Mouse (Mus musculus): Measurements from ENCODE around the gene Kcnh2.

Kcnh2 gene

DNA sequence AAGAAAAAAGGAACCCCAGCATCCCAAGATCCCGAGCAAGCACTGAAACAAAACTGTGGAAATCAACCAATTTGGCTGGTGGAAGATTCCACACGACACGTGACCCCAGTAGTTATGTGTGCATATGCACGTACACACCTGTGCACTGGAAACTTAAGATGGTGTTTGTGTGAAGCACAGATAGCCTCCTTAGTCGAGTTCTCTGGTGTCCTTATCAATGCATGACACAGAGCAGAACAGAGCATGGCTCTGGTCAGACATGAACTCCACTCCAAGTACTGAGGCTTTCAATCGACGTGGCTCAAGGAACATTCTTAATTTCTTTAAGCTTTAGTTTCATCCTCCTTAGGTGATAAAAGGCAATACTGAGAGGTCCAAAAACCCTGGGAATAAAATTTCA is 5.1 kb downstream of the Kcnh2 start:
- no peak for DNase-seq (ENCODE audit: low spot score)

DNA sequence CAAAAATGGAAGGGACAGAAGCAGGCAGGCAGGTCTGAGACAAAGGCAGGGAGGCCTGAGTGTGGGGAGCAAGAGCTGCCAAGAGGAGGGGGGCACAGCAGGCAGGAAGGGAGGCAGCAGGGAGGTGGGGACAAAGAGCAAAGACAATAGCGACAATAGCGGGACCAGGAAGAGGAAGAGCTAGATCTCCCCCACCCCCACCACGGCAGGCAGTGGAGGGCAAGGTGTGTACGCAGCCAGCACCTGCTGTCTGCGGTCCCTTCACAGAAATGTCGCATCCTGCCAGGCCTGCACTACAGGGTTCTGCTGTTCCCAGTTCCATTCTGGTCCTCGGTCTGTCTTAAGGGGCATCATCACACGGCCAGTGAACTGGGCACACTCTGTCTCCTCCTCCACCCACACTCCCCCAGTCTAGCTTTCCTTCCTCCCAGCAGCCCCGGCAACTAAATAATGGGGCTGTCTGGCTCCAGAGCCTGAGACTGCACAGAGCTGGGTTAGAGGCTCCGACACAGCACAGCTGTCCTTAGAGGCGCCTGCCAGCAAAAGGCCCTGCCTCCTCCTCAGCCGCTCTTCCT is 6.8 kb downstream of the Kcnh2 start:
- DNase-seq (ENCODE audit: low spot score) = no peak

DNA sequence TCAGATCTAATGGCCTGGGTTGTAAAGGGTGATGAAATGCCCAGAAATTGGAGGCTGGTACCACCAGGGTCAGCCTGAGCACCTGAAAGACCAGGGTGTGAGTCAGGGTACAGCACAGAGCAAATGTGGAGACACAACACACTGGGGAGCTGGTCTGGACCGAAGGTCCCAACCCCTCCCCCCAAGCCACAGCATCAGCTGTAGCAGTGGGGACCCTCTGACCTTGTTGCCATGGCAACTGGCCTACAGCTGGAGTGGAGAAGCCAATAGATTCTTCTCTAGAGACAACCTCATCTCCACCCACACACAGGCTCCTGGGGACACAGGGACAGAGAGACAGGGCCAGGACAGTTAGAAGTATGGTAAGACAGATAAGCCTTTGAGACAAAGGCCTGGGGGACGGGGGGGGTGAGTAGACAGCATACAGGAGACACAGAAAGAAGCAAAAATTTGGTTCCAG is 7.4 kb downstream of the Kcnh2 start:
- peak; percentile 68 for DNase-seq (ENCODE audit: low spot score)

DNA sequence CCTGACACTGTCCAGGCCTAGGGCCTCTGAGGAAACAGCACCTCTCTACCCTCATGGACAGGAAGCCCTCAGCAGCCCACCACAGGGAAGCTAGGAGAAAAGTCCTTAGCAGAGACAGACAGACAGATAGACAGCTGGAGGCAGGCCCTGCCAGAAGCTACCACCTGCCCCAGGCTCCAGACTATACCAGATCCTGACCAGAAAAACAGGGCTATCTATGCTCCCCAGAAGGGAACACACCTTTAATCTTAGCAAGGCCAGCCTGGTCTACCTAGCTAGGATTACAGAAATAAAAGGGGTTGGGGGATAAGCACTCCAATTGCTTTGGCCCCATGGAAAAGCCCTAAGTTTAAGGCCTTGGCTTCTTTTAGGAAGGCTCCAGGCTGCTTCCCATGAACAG is 8.0 kb downstream of the Kcnh2 start:
- DNase-seq (ENCODE audit: low spot score) = no peak

DNA sequence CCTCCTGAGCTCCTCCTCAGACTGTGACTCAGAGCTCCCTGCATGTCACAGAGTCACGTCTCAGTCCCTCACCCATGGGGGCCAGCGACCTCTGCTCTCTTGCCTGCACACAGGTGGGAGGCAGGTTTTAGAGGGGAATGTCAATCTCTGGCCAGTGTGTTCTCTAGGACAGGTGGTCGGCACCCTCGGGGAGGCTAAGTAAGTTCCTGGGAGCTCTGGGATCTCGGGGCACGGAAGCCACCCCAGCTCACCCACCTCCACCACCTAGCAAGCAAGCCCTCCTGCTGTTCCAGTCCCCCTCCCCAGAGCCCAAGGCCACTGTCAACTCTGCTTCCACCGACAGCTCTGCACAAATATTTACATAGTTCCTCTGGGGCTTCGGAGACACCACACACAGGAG is 8.4 kb downstream of the Kcnh2 start:
- DNase-seq (ENCODE audit: low spot score) = no peak

DNA sequence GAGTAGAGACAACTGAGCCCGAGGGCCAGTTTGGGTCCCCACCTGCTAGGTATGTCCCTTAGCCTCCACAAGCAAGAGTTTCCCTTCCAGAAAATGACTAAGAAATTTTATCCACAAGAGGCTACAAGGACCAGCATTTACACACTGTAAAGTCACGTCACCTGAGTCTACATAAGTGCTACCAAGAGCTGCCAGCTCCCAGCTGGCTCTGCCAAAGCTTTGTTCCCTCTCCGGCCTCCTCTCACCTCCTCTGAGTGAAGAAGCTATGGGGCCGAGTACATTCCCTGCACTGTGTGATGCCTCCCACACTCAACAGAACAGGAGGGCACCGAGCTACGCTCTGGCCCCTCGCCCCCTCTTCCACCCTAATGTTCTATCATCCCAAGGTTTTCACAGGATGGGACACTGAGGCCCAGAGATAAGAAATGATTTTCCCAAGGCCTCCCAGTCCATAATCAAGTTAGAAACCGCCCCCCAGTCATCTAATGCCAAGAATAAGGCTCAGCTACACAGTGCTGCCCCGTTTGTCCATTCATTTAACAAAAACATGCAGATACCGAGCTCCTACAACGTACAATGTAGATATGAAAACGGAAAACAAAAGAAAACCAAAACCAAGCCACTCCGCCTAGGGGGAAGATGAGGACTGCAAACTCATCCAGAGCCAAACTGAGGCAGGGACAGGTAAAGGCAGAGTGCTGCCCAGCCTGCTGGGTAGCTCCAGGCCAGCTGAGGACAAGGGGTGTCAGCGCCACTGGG is 9.0 kb downstream of the Kcnh2 start:
- peak; percentile 70 for DNase-seq (ENCODE audit: low spot score)

DNA sequence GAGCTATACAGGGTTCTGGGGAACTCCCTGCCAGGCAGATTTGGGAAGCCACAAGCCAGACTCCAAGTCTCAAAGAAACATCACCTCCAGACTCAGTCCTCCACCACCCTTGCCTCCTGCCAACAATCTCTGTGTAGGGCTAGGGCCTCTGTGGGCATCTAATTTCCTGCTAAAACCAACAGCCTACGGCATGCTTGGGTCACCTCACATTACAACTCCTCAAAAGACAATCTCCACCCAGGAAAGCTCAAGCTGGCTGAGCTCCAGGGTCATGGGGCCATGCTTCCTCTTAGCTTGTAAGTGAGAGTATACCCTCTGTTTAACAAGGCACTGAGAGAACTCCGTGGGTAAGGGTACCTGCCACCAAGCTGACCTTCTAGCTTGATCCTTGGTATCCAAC is 13.6 kb downstream of the Kcnh2 start:
- DNase-seq (ENCODE audit: low spot score) = no peak

DNA sequence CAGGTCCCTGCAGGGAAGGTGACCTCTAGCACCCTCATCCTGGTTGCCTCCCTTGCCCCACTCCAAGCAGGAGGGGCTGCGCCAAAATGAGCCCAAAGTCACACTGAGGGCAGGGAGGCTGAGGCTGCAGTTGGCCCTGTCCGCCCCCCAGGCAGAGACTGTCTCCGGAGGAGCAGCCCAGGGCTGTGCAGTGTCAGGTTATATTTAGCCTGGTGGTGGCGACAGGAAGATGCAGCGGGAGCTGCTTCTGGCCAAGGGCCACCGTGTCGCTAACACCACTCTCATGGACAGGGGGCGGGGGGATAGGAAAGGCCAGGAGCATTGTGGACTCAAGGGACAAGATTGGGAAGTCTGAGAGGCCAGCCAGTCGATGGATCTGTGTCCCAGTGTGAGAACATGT is 14.0 kb downstream of the Kcnh2 start:
- no peak for DNase-seq (ENCODE audit: low spot score)

DNA sequence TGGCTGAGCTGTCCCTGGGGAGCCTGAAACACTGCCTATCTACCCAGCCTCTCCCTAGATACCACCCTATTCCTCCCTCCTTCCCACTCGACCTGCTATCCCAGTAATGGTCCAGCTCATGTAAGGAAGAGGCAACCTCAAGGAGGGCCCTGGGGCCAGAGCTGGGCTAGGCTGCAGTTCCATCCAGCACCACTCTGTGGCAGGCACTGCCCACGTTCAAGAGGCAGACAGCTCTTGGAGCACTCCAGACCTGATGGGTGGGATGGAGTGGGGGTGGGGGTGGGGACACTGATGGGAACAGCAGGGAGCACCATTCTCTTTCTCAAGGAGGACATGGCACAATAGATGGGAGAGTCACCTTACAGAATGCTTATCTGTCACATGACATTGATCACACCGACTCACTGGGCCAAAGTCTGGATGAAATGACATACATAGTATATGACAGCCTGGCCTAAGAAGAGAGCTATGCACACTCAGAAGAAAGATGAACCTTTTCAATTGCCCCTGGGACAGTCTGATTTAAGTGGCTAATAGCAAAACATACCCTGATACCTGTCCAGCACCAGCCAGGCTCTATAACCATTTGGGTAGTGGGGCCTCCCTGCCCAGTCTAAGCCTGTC is 15.4 kb downstream of the Kcnh2 start:
- no peak for DNase-seq (ENCODE audit: low spot score)

DNA sequence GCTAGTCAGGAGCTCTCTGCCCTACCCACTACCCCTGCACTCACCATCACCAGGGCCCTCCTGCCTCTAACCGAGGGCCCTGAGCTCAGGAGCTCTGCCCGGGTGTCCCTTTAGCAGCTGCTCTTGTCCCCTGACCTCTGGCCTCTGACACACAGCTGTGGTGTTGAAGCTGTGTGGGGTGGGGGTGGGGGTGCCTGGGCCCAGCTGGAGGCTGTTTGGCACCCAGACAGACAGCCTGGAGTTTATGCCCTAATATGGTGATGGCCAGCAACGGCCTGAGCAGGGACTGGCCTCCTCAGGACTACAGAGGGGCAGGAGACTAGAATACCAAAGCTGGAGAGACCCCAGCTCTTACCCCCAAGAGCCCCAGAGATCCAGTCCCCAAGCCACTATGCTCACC is 16.7 kb downstream of the Kcnh2 start:
- no peak for DNase-seq (ENCODE audit: low spot score)

DNA sequence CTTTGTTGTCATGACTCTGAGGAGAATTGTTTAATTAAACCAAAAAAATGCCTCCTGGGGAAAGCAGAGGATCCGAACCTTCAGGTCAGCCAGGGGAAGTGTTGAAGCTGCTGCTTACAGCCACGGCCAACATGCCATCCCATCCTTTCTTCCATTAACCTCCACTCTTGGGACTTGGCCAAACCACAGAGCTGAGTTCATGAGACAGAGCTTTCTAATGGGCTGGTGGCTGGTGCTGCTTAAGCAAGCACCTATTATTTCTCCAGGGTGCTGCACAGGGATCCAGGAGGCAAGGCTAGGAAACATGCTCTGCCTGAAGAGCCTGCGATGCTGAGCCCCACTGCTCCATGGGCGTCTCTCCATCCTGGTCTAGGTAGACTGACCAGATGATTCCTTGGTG is 19.0 kb downstream of the Kcnh2 start:
- no peak for DNase-seq (ENCODE audit: low spot score)

DNA sequence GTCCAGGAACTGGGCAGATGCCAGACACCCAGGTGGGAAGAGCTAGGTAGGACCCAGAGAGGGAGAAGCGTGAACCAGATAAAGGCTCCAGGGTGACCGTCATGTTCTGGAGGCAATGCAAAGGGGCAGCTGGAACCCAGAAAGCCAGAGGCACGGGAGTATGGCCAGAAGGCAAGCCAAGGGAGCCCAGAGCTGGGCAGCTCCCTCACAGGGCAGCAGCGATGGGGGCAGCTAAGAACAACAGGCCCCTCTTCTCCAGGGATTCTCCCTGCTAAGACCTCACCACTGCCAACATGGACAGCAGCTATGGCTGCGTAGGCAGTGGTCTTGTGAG is 21.5 kb downstream of the Kcnh2 start:
- DNase-seq (ENCODE audit: low spot score) = no peak

DNA sequence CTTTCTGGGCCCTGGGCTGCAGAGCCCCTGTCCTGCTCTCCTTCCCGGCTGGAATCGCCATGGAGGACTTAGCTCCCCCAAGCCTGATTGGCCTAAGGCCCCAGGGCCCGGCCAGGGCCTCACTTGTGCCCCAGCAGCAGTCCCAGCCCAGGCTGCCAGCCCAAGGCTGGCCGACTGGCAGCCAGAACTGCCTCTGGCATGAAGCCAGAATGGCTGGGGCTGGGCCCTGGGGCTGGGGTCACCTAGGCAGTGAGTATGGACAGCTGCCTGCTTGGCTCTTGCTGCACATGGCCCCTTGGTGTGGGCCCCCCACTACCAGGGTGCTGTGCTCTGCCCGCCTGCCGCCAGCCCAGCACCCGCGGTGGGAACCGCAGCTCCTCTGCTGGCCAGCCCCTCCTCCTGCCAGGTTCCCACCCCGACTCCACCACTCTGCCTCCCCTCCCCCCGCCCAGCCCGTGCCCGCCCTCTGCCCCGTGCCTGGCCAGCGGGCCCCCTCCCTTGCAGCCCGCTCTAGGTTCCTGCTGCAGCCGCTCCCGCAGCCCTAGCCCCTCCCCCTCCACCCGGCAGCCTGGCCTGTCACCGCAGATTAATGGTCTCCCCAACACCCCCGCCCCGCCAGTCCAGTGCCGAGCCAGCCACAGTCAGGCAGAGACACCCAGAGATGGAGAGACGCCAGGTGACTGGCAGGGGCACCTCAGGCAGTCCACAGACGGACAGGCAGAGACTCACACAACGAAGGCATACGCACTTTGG is 22.0 kb downstream of the Kcnh2 start:
- DNase-seq (ENCODE audit: low spot score) = peak; percentile 63

DNA sequence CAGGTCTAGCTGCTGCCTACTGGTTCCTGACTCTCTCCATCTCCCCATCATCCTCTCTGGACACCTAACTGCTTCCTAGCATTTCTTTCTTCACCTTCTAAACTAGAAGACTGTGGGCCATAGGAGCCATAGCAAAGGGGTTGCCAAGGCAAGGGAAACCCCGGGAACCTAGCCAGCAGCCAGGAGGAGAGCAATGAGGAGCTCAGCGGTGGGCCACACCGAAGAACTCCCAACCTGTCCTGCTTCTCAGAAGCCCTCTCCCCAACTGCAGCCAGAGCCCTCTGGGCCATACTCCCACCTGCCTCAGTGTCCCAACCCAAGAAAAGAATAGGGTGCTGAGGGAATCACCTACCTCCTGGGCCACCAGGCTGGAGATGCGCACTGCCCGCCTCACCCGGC is 22.6 kb downstream of the Kcnh2 start:
- DNase-seq (ENCODE audit: low spot score) = no peak

DNA sequence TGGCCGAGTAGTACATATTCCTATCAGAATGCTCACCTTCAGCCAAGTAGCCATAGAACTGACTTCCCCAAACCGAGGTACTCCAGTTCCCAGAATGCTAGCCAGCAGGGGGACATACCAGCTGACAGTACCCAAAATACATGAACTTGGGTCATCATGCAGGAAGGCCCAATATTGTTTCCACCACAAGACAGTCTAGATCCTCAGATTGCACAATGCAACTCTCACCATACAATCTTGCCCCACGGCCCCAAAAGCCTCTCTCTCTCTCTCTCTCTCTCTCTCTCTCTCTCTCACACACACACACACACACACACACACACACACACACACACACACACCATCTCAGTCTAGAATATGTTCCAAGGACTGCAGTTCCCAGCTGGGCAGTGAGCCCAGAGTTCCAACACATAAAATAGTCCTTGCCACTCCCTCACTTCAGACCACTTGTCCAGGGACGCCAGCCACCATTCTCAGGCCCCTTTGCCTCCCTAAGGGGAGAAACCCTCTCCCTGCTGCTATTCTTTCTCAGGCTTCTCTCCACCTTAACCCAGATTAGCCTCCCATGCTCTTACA is 24.5 kb downstream of the Kcnh2 start:
- peak; percentile 68 for DNase-seq (ENCODE audit: low spot score)

DNA sequence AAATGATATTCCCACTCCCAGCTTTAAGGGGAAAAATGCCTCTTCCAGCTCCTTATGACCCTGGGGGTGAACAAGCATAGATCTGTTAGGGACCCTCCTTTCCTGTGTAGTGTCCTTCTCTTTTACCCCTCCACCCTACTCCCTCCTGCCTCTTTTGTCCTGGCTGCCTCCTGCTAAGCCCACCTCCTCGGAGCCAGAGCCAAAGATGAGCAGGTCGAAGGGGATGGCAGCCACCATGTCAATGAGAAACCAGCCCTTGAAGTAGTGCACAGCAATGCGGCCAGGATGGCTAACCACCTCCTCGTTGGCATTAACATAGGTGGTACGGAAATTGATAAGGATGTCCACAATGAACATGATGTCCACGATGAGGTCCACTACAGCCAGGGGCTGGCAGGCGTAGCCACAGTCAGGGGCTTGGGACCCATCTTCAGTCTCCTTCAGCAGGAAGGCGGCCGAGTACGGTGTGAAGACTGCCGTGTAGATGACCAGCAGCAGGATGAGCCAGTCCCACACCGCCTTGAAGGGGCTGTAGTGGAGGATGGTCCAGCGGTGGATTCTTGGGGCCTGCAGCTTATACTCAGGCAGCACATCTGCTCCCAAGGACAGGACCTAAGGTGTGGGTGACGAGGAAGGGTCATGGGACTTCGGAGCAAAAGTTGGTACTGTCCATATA is 25.1 kb downstream of the Kcnh2 start:
- no peak for DNase-seq (ENCODE audit: low spot score)

DNA sequence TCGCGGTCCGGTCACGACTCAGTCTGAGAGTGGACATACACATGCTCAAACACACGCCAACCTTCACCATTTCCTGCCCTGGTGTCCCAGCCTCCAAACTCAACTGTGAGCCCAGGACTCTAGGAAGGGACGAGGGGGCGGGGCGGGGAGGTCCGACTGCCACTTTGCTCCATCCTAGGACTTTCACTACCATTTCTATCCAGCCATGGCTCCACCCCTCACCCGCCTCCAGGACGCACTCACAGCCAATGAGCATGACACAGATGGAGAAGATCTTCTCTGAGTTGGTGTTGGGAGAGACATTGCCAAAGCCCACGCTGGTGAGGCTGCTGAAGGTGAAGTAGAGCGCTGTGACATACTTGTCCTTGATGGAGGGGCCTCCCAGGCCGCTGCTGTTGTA is 26.2 kb downstream of the Kcnh2 start:
- no peak for DNase-seq (ENCODE audit: low spot score)

DNA sequence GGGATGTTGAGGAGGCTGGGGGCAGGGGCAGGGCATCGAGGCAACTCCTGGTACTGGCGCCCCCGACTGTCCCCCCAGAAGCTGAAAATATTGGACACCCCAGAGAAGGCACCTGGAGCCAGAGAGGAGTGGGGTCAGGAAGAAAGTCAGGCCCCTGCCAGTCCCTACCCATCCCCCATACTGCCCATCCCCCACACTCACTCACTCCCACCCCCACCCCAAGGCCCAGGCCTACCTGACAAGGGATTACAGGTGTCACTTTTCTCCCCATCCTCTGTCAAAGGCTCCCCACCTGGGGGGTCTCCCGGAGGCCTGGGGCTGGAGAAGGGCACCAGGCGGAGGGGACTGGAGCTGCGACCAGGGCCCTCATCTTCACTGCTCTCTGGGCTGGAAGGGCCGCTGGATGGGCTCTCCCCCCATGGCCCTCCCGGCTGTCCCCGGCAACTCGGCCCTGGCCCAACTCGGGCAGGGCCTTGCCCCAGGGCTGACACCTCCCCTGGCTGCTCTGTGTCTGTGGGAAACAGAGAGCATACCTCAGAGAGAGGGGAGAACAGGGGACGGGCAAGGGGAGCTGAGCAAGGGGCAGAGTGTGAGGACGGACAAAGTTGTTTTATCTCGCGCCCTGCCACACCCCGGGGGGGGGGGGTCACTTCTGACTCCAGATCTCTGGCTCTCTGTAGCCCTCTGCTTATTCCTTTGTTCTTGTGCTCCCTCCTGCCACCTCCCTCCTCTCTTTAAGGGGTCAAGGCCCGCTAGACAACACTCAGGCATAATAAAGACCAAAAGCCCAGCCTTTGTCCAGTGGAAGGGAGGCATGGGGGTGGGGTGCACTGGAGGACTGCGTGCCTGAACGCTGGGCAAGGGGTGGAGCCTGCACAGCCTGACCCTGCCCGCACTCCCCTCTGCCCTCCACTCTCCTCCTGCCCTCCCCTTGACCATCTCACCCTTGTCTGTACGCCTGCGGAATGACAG is 29.4 kb downstream of the Kcnh2 start:
- DNase-seq (ENCODE audit: low spot score) = no peak

DNA sequence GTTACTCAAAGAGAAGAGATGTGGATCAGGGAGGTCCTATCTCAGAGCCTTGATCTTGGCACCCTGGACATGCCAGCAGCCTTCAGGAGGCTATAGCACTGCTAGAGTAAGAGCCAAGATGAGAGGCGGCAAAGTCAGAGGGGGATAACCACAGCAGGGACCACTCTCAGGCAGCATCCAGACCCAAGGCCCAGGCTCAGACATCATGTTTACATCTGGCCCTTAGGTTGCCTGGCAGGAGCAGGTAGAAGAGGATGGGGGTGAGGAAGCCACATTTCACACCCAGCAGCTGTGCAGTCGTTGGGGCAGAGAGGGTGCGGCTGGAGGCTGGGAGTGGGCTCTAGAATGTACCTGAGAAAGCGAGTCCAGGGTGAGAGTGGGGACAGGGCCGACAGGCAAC is 30.5 kb downstream of the Kcnh2 start:
- no peak for DNase-seq (ENCODE audit: low spot score)

DNA sequence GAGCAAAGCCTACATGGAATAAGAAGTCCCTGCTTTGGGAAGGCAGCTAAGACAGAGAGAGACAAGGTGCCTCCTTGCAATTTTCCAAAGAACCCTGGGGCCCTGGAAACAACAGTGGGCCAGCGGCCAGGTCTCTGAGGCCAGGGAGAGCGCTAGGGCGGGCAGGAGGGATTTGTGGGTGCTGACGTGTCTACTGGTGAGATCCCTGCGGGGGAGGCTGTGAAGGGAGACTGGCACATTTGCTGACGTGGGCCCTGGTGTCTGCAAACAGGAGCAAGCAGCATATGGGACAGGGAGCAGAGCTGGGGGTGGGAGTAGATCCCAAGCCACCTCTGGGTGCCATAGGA is 31.0 kb downstream of the Kcnh2 start:
- peak; percentile 68 for DNase-seq (ENCODE audit: low spot score)
